Mouse (Mus musculus): ENCODE measurements around the gene Hoxd12.
A peak's percentile ranks its signal among the peaks of the same experiment; 100 is the strongest.

Hoxd12 gene

GRCm38 (mm10) chr2:74666411-74666810, 8.4 kb upstream of the Hoxd12 start:
- no peak for DNase-seq

GRCm38 (mm10) chr2:74667191-74667841, 7.5 kb upstream of the Hoxd12 start:
- peak; percentile 79 for DNase-seq

GRCm38 (mm10) chr2:74667842-74668357, 6.9 kb upstream of the Hoxd12 start, which contains the start of gene Hoxd13:
TSS of gene Hoxd13 (plus strand) at chr2:74668310.
- peak; percentile 85 for DNase-seq

GRCm38 (mm10) chr2:74668370-74669229, 6.2 kb upstream of the Hoxd12 start:
- DNase-seq, result peak; percentile 88

- DNase-seq, result no peak
These were observed 5.6 kb upstream of the Hoxd12 start for GRCm38 (mm10) chr2:74669230-74669578.

GRCm38 (mm10) chr2:74669650-74670235, 5.1 kb upstream of the Hoxd12 start:
- peak; percentile 81 for DNase-seq

- no peak for DNase-seq
These were observed 4.1 kb upstream of the Hoxd12 start for GRCm38 (mm10) chr2:74670632-74671188.

GRCm38 (mm10) chr2:74671847-74672246, 3.0 kb upstream of the Hoxd12 start:
- DNase-seq, result no peak

GRCm38 (mm10) chr2:74672481-74673362, 2.1 kb upstream of the Hoxd12 start:
- DNase-seq, result peak; percentile 91

- DNase-seq, result peak; percentile 80
These were observed 883 bp upstream of the Hoxd12 start for GRCm38 (mm10) chr2:74673835-74674425.

GRCm38 (mm10) chr2:74675666-74676282, 961 bp downstream of the Hoxd12 start:
- DNase-seq, result peak; percentile 78

GRCm38 (mm10) chr2:74676376-74677052, 1.7 kb downstream of the Hoxd12 start:
- peak; percentile 74 for DNase-seq

GRCm38 (mm10) chr2:74677106-74677505, 2.3 kb downstream of the Hoxd12 start:
- DNase-seq, result peak; percentile 65

GRCm38 (mm10) chr2:74678891-74679595, 4.2 kb downstream of the Hoxd12 start, which contains the start of gene Hoxd11:
TSS of gene Hoxd11 (plus strand) at chr2:74679557.
- peak; percentile 52 for DNase-seq

- peak; percentile 79 for DNase-seq
These were observed 4.8 kb downstream of the Hoxd12 start for GRCm38 (mm10) chr2:74679596-74679971.

GRCm38 (mm10) chr2:74679980-74680379, 5.2 kb downstream of the Hoxd12 start:
- no peak for DNase-seq

- peak; percentile 53 for DNase-seq
These were observed 6.0 kb downstream of the Hoxd12 start for GRCm38 (mm10) chr2:74680561-74681398.

GRCm38 (mm10) chr2:74681594-74682531, 7.0 kb downstream of the Hoxd12 start:
- DNase-seq, result peak; percentile 89
